Mouse (Mus musculus) forebrain, embryonic 14.5 days (tissue): Measurements from ENCODE around the gene Slc15a1. TPM values are rescaled to one million over a fixed set of nuclear protein-coding genes. Genes with fewer than 3 reads are reported as not detected.

Experiments used
- ATAC-seq: fragments of 200-750 bp; cut with Nextera tagmentation; 2 replicates; pipeline ENCODE4 v1.8.0; 2017; ENCODE audit warnings: mild to moderate bottlenecking, moderate library complexity
- DNase-seq: peaks from one replicate; pipeline ENCODE4 v3.0.0-alpha.2; 2015; ENCODE audit warnings: low spot score
- H3K27ac ChIP-seq: fragments of 300-500 bp; sonication (generic); 2 replicates; pipeline ENCODE4 v1.5.1; 2014; ENCODE audit warnings: low read depth, mild to moderate bottlenecking, control low read depth, low read length, moderate library complexity
- H3K27me3 ChIP-seq: fragments of 300-500 bp; sonication (generic); replicated peaks from 2 replicates; pipeline ENCODE4 v1.6.1; 2014; ENCODE audit warnings: low read length, control low read depth, mixed read lengths; ENCODE audit not compliant: control insufficient read depth, insufficient read depth
- H3K36me3 ChIP-seq: fragments of 300-500 bp; sonication (generic); 2 replicates; pipeline ENCODE4 v1.6.1; 2014; ENCODE audit warnings: low read length, control low read depth; ENCODE audit not compliant: control insufficient read depth, insufficient read depth
- H3K4me1 ChIP-seq: fragments of 300-500 bp; sonication (generic); 2 replicates; pipeline ENCODE4 v1.6.1; 2014; ENCODE audit warnings: antibody characterized with exemption, low read length, control low read depth; ENCODE audit not compliant: control insufficient read depth, insufficient read depth
- H3K4me2 ChIP-seq: fragments of 300-500 bp; sonication (generic); 2 replicates; pipeline ENCODE4 v1.6.1; 2014; ENCODE audit warnings: mild to moderate bottlenecking, control low read depth, low read length
- H3K4me3 ChIP-seq: fragments of 300-500 bp; sonication (generic); 2 replicates; pipeline ENCODE4 v1.5.1; 2014; ENCODE audit warnings: low read depth, low read length, control low read depth
- H3K9ac ChIP-seq: fragments of 300-500 bp; sonication (generic); 2 replicates; pipeline ENCODE4 v1.6.1; 2014; ENCODE audit warnings: mild to moderate bottlenecking, low read length, control low read depth, moderate library complexity
- H3K9me3 ChIP-seq: fragments of 300-500 bp; sonication (generic); replicated peaks from 2 replicates; pipeline ENCODE4 v1.6.1; 2016; ENCODE audit warnings: low read length, control low read depth, mixed read lengths; ENCODE audit not compliant: control insufficient read depth
- WGBS: fragments of 180-500 bp; shearing (Covaris S2); extraction: QIAGEN DNeasy Blood & Tissue Kit; methylation state at CpG from one replicate; pipeline ENCODE4 v1.1.7; 2014; 5-methylcytosine and 5-hydroxymethylcytosine counted together
- polyA plus RNA-seq: library from polyadenylated mRNA; unstranded; fragments of >200 nt; fragmentation: Nextera tagmentation; extraction: Ambion mirVana; gene quantifications from 2 replicates; pipeline ENCODE4 v1.2.1, GENCODE M21; 2014

Slc15a1 gene
- not detected in 2 replicates for polyA plus RNA-seq

DNA sequence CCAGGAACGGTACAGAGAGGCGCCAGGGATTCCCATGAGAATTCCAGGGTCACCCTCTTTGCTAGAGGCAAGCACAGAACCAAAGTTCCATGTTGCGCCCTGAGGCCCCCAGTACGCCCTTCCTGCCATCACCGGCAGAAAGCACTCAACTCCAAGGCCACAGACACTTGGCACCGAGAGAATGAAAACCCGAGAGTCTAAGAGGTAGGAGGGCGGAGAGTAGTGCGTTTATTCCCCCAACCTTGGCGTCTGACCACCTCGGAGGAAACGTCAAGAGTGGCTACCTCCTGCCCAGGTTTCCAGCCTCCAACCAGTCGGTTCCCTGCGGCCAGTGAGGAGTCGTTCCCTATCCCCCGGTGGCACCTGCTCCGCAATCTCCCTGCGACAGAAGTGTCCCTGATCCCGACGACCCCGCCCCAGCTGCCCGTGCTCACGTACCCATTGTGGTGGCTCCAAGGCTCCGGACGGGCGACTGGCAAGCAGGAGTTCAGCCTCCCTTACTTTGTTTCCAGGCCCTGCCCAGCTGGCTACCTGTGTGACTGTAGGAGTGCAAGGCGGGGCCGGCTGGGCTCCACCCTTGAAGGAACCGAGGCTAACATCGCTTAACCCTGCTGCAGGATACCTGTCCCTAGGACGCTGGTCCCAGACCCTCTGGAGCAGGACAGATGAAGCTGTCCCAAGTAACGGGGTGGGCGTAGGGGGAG lies at the start of gene Slc15a1:
Gene Slc15a1 (minus strand): TSS at position 472 of the 704 bp plus-strand sequence.
- H3K27me3 ChIP-seq: peaks cover 19% of the 10 kb centered on the region
- no peaks in the 10 kb centered on the region for H3K9me3 ChIP-seq
- no peaks in the 10 kb centered on the region for H3K36me3 ChIP-seq
- DNase-seq (no peak), ATAC-seq (no peak)
- no peak within 1 kb of the TSS for H3K9ac ChIP-seq
- H3K4me3 ChIP-seq: no peak within 1 kb of the TSS
- no peak within 1 kb of the TSS for H3K27ac ChIP-seq
- no peaks in the 10 kb centered on the region; the same call in 1 of the 2 replicates for H3K4me1 ChIP-seq
- WGBS: 9% methylated on average over 33 of the region's 33 CpGs
- peak within 1 kb of the TSS; percentile 39 for H3K4me2 ChIP-seq

- H3K36me3 ChIP-seq: no peaks in the 10 kb centered on the region
- DNase-seq (no peak), ATAC-seq (no peak)
Observed at GRCm38 (mm10) chr14:121553785-121554184, 48.7 kb upstream of the Slc15a1 start.

GRCm38 (mm10) chr14:121552586-121552985 lies 47.5 kb upstream of the Slc15a1 start:
- ATAC-seq (no peak), DNase-seq (no peak)
- 80% methylated on average over 5 of the region's 5 CpGs for WGBS
- H3K36me3 ChIP-seq: no peaks in the 10 kb centered on the region
- no peak overlapping the region for H3K9ac ChIP-seq
- H3K27ac ChIP-seq: no peak overlapping the region
- H3K4me2 ChIP-seq: no peak overlapping the region
- no peak overlapping the region for H3K4me3 ChIP-seq
- no peaks in the 10 kb centered on the region for H3K9me3 ChIP-seq
- H3K4me1 ChIP-seq: no peaks in the 10 kb centered on the region
- H3K27me3 ChIP-seq: no peaks in the 10 kb centered on the region

More at GRCm38 (mm10) chr14:121553785-121554184, 48.7 kb upstream of the Slc15a1 start:
- Histone ChIP-seq H3K4me3 (no peak overlapping the region), H3K27ac (no peak overlapping the region), H3K9ac (no peak overlapping the region), H3K4me2 (no peak overlapping the region), H3K27me3 (no peaks in the 10 kb centered on the region), H3K4me1 (no peaks in the 10 kb centered on the region), H3K9me3 (no peaks in the 10 kb centered on the region)

DNA sequence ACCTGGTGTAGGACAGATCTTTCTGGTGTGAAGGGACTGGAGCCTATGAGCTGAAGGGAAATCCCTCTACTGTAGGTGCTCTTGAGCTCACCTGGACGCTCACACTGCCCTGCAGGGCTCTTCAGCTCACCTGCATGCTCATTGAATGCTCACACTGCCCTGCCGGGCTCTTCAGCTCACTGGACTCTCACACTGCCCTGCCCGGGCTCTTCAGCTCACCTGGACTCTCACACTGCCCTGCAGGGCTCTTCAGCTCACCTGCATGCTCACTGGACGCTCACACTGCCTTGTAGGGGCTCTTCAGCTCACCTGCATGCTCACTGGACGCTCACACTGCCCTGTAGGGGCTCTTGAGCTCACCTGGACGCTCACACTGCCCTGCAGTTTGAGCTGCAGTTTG lies 44.8 kb upstream of the Slc15a1 start:
- DNase-seq (no peak), ATAC-seq (no peak)
- no peak overlapping the region for H3K9ac ChIP-seq
- no peaks in the 10 kb centered on the region for H3K4me1 ChIP-seq
- WGBS: 76% methylated on average over 6 of the region's 6 CpGs
- no peaks in the 10 kb centered on the region for H3K27me3 ChIP-seq
- no peaks in the 10 kb centered on the region for H3K9me3 ChIP-seq
- no peak overlapping the region for H3K4me2 ChIP-seq
- no peak overlapping the region for H3K4me3 ChIP-seq
- H3K36me3 ChIP-seq: no peaks in the 10 kb centered on the region
- no peak overlapping the region for H3K27ac ChIP-seq

- no peak for ATAC-seq
- Histone ChIP-seq H3K4me2 (no peak overlapping the region), H3K9ac (no peak overlapping the region), H3K36me3 (no peaks in the 10 kb centered on the region), H3K9me3 (no peaks in the 10 kb centered on the region), H3K4me1 (no peaks in the 10 kb centered on the region), H3K27me3 (no peaks in the 10 kb centered on the region), H3K4me3 (no peak overlapping the region), H3K27ac (no peak overlapping the region)
- WGBS: 27% methylated on average over 7 of the region's 7 CpGs
- no peak for DNase-seq
Observed at GRCm38 (mm10) chr14:121547745-121548144, 42.7 kb upstream of the Slc15a1 start.

DNA sequence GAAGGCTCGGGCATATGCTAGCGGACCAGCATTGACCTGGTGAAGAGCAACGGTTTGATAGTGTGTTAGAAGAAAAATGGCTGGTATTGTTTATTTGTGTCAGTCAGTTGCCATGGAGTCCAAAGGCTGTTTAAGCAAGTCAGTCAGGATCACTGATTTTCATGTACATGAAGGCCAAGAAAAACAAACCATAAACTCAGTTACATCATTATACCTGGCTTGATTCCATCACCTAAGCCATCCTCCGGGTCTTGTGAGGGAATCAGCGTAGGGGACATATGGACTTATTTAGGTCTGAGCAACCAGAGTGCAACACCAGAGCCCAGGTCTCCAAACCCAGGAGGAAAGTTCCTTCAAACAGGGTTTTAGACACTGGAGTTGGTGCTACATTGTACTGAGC lies 41.6 kb upstream of the Slc15a1 start:
- Histone ChIP-seq H3K36me3 (no peaks in the 10 kb centered on the region), H3K4me3 (no peak overlapping the region), H3K9me3 (no peaks in the 10 kb centered on the region), H3K4me1 (no peaks in the 10 kb centered on the region), H3K4me2 (no peak overlapping the region), H3K27me3 (no peaks in the 10 kb centered on the region), H3K9ac (no peak overlapping the region), H3K27ac (no peak overlapping the region)
- ATAC-seq: no peak
- DNase-seq: no peak
- WGBS: 89% methylated on average over 5 of the region's 5 CpGs

DNA sequence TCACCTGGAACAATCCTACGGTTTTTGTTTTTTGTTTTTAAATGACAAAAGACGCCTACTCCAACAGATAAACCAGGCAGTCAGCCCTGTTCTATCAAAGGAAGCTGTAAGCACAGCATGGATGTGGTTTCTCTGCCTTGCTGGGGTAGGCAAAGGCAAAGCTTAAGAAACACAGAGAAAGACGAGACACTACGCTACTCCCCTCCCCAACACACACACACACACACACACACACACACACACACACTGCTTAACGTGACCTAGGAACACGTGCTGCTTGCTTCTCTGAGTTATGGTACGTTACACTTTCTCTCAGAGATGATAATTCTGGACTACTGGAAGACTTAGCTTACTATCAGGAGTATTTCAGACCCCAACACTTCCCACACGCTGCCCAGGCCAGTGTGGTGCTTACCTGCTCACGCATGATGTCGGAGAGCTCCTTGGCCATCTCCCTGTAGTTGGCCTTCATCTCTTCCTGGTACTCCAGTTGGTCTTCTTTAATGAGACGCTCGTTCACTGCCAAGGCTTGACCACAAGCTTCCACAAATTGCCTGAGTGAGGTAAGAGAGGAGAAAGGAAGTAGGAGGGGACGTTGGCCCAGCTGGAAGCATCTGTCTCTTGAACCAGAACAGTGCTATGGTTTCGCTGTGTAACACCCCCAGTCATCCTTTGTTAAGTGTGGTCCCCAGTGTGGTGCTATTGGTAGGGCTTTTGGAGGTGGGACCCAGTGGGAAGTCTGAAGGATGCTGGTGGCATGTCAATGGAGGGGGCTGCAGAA lies 40.7 kb upstream of the Slc15a1 start:
- DNase-seq (no peak), ATAC-seq (no peak)
- no peak overlapping the region for H3K9ac ChIP-seq
- no peak overlapping the region for H3K27ac ChIP-seq
- H3K4me3 ChIP-seq: no peak overlapping the region
- H3K4me1 ChIP-seq: no peaks in the 10 kb centered on the region
- no peak overlapping the region for H3K4me2 ChIP-seq
- WGBS: 88% methylated on average over 14 of the region's 14 CpGs
- H3K9me3 ChIP-seq: no peaks in the 10 kb centered on the region
- H3K27me3 ChIP-seq: no peaks in the 10 kb centered on the region
- no peaks in the 10 kb centered on the region for H3K36me3 ChIP-seq

DNA sequence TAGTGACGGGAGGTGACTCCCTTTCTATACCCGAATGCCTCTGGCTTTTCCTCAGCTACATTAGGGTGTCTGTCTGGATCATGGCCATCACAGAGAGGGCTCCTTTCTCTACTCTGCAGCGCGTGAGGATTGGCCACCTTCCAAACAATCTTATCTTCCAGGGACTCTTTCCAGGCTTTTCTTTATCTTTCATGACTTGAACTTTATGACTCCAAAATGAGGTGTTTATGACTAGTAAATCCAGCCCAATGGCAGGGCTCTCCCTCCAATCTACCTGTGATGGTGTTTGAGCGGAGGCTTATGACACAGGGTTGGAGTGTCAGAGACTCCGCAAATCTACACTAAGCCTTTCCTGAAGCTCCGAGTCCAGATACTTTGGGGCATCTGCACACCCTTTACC lies 36.2 kb upstream of the Slc15a1 start:
- ATAC-seq (no peak), DNase-seq (no peak)
- Histone ChIP-seq H3K4me1 (no peaks in the 10 kb centered on the region), H3K9ac (no peak overlapping the region), H3K27ac (no peak overlapping the region), H3K36me3 (no peaks in the 10 kb centered on the region), H3K4me3 (no peak overlapping the region), H3K4me2 (no peak overlapping the region), H3K9me3 (no peaks in the 10 kb centered on the region), H3K27me3 (no peaks in the 10 kb centered on the region)
- 81% methylated on average over 7 of the region's 7 CpGs for WGBS

- Histone ChIP-seq H3K27me3 (no peaks in the 10 kb centered on the region), H3K4me3 (no peak overlapping the region), H3K9me3 (no peaks in the 10 kb centered on the region), H3K9ac (no peak overlapping the region), H3K4me2 (no peak overlapping the region), H3K4me1 (no peaks in the 10 kb centered on the region), H3K27ac (no peak overlapping the region), H3K36me3 (no peaks in the 10 kb centered on the region)
- ATAC-seq (no peak), DNase-seq (no peak)
- WGBS: 89% methylated on average over 3 of the region's 3 CpGs
Observed at GRCm38 (mm10) chr14:121534501-121534900, 29.4 kb upstream of the Slc15a1 start.
